Mouse (Mus musculus): ENCODE results near the gene Hps1. TPM values are rescaled to one million over a fixed set of nuclear protein-coding genes. Genes with fewer than 3 reads are reported as not detected.

Hps1 gene
- 16.2 and 17.2 TPM in 2 replicates for polyA plus RNA-seq (2016; fragmentation: Nextera tagmentation; extraction: Ambion mirVana)

GRCm38 (mm10) chr19:42779531-42780155 is at the start of gene Hps1:
Gene Hps1, minus strand, starts transcription at chr19:42779978.
- DNase-seq (ENCODE audit: low spot score): peak; percentile 89
- Histone ChIP-seq H3K36me3 (no peaks in the 10 kb centered on the region), H3K4me1 (peaks cover 19% of the 10 kb centered on the region), H3K9me3 (replicated peaks) (no peaks in the 10 kb centered on the region), H3K27me3 (ENCODE audit: low read depth, poor library complexity, severe bottlenecking) (no peaks in the 10 kb centered on the region), H3K4me3 (peak within 1 kb of the TSS; percentile 76), H3K27ac (peak within 1 kb of the TSS; percentile 90)
- under 1% methylated on average over 43 of the region's 43 CpGs for WGBS

- no peaks in the 10 kb centered on the region for H3K4me1 ChIP-seq
- H3K9me3 ChIP-seq (replicated peaks): no peaks in the 10 kb centered on the region
- no peaks in the 10 kb centered on the region for H3K27me3 ChIP-seq (ENCODE audit: low read depth, poor library complexity, severe bottlenecking)
- no peak overlapping the region for H3K4me3 ChIP-seq
- no peak overlapping the region for H3K27ac ChIP-seq
- 75% methylated on average over 4 of the region's 4 CpGs for WGBS
- DNase-seq (ENCODE audit: low spot score): no peak
- no peaks in the 10 kb centered on the region for H3K36me3 ChIP-seq
Observed at GRCm38 (mm10) chr19:42829196-42829595, 49.4 kb upstream of the Hps1 start.

- H3K4me3 ChIP-seq: no peak overlapping the region
- DNase-seq (ENCODE audit: low spot score): no peak
- no peaks in the 10 kb centered on the region for H3K9me3 ChIP-seq (replicated peaks)
- H3K27ac ChIP-seq: no peak overlapping the region
- 86% methylated on average over 3 of the region's 3 CpGs for WGBS
- no peaks in the 10 kb centered on the region for H3K4me1 ChIP-seq
- H3K36me3 ChIP-seq: no peaks in the 10 kb centered on the region
- H3K27me3 ChIP-seq (ENCODE audit: low read depth, poor library complexity, severe bottlenecking): no peaks in the 10 kb centered on the region
Observed at GRCm38 (mm10) chr19:42827843-42828242, 48.1 kb upstream of the Hps1 start.

GRCm38 (mm10) chr19:42820109-42820508 is 40.3 kb upstream of the Hps1 start:
- H3K27me3 ChIP-seq (ENCODE audit: low read depth, poor library complexity, severe bottlenecking): no peaks in the 10 kb centered on the region
- H3K36me3 ChIP-seq: no peaks in the 10 kb centered on the region
- H3K4me1 ChIP-seq: peaks cover 3% of the 10 kb centered on the region; the same call in 1 of the 2 replicates
- H3K9me3 ChIP-seq (replicated peaks): no peaks in the 10 kb centered on the region
- 94% methylated on average over 5 of the region's 5 CpGs for WGBS
- H3K4me3 ChIP-seq: no peak overlapping the region
- H3K27ac ChIP-seq: no peak overlapping the region
- no peak for DNase-seq (ENCODE audit: low spot score)

- Histone ChIP-seq H3K27me3 (ENCODE audit: low read depth, poor library complexity, severe bottlenecking) (no peaks in the 10 kb centered on the region), H3K27ac (no peak overlapping the region), H3K36me3 (no peaks in the 10 kb centered on the region), H3K4me3 (no peak overlapping the region), H3K4me1 (peaks cover 3% of the 10 kb centered on the region; the same call in 1 of the 2 replicates), H3K9me3 (replicated peaks) (no peaks in the 10 kb centered on the region)
- no peak for DNase-seq (ENCODE audit: low spot score)
- 88% methylated on average over 2 of the region's 2 CpGs for WGBS
Observed at GRCm38 (mm10) chr19:42817761-42818160, 38.0 kb upstream of the Hps1 start.

GRCm38 (mm10) chr19:42816261-42816660 is 36.5 kb upstream of the Hps1 start:
- WGBS: 94% methylated on average over 2 of the region's 2 CpGs
- Histone ChIP-seq H3K9me3 (replicated peaks) (no peaks in the 10 kb centered on the region), H3K4me1 (no peaks in the 10 kb centered on the region), H3K27me3 (ENCODE audit: low read depth, poor library complexity, severe bottlenecking) (no peaks in the 10 kb centered on the region), H3K27ac (no peak overlapping the region), H3K36me3 (no peaks in the 10 kb centered on the region), H3K4me3 (no peak overlapping the region)
- DNase-seq (ENCODE audit: low spot score): no peak

GRCm38 (mm10) chr19:42810140-42810539 is 30.4 kb upstream of the Hps1 start:
- DNase-seq (ENCODE audit: low spot score): no peak
- no peaks in the 10 kb centered on the region for H3K9me3 ChIP-seq (replicated peaks)
- H3K36me3 ChIP-seq: no peaks in the 10 kb centered on the region
- WGBS: 71% methylated on average over 5 of the region's 5 CpGs
- no peak overlapping the region for H3K27ac ChIP-seq
- H3K4me3 ChIP-seq: no peak overlapping the region
- H3K4me1 ChIP-seq: peaks cover 25% of the 10 kb centered on the region; the same call in 1 of the 2 replicates
- H3K27me3 ChIP-seq (ENCODE audit: low read depth, poor library complexity, severe bottlenecking): no peaks in the 10 kb centered on the region

GRCm38 (mm10) chr19:42809491-42809890 is 29.7 kb upstream of the Hps1 start:
- Histone ChIP-seq H3K4me3 (no peak overlapping the region), H3K9me3 (replicated peaks) (no peaks in the 10 kb centered on the region), H3K27me3 (ENCODE audit: low read depth, poor library complexity, severe bottlenecking) (no peaks in the 10 kb centered on the region), H3K4me1 (peaks cover 30% of the 10 kb centered on the region; the same call in 1 of the 2 replicates), H3K27ac (no peak overlapping the region), H3K36me3 (no peaks in the 10 kb centered on the region)
- 85% methylated on average over 10 of the region's 10 CpGs for WGBS
- no peak for DNase-seq (ENCODE audit: low spot score)

- 45% methylated on average over 2 of the region's 2 CpGs for WGBS
- no peaks in the 10 kb centered on the region for H3K9me3 ChIP-seq (replicated peaks)
- H3K4me3 ChIP-seq: no peak overlapping the region
- no peak for DNase-seq (ENCODE audit: low spot score)
- peaks cover 45% of the 10 kb centered on the region for H3K4me1 ChIP-seq
- peaks cover 8% of the 10 kb centered on the region for H3K27me3 ChIP-seq (ENCODE audit: low read depth, poor library complexity, severe bottlenecking)
- H3K36me3 ChIP-seq: no peaks in the 10 kb centered on the region
- H3K27ac ChIP-seq: no peak overlapping the region
Observed at GRCm38 (mm10) chr19:42797866-42798265, 18.1 kb upstream of the Hps1 start.

- Histone ChIP-seq H3K9me3 (replicated peaks) (no peaks in the 10 kb centered on the region), H3K27ac (peak overlapping the region; percentile 80), H3K4me3 (peak overlapping the region; percentile 52), H3K27me3 (ENCODE audit: low read depth, poor library complexity, severe bottlenecking) (peaks cover 8% of the 10 kb centered on the region), H3K36me3 (no peaks in the 10 kb centered on the region), H3K4me1 (peaks cover 40% of the 10 kb centered on the region)
- 32% methylated on average over 9 of the region's 9 CpGs for WGBS
- peak; percentile 33 for DNase-seq (ENCODE audit: low spot score)
Observed at GRCm38 (mm10) chr19:42795801-42796200, 16.0 kb upstream of the Hps1 start.

GRCm38 (mm10) chr19:42794914-42795613 is 15.3 kb upstream of the Hps1 start:
- Histone ChIP-seq H3K4me3 (peak overlapping the region; percentile 52), H3K27me3 (ENCODE audit: low read depth, poor library complexity, severe bottlenecking) (peaks cover 8% of the 10 kb centered on the region), H3K4me1 (peaks cover 40% of the 10 kb centered on the region), H3K27ac (peak overlapping the region; percentile 80), H3K9me3 (replicated peaks) (no peaks in the 10 kb centered on the region), H3K36me3 (no peaks in the 10 kb centered on the region)
- peak; percentile 97 for DNase-seq (ENCODE audit: low spot score)
- WGBS: 2% methylated on average over 31 of the region's 31 CpGs

- H3K27me3 ChIP-seq (ENCODE audit: low read depth, poor library complexity, severe bottlenecking): peaks cover 24% of the 10 kb centered on the region; the same call in 1 of the 2 replicates
- H3K4me3 ChIP-seq: no peak overlapping the region
- no peak for DNase-seq (ENCODE audit: low spot score)
- H3K36me3 ChIP-seq: no peaks in the 10 kb centered on the region
- WGBS: 55% methylated on average over 5 of the region's 5 CpGs
- H3K9me3 ChIP-seq (replicated peaks): no peaks in the 10 kb centered on the region
- H3K27ac ChIP-seq: no peak overlapping the region
- H3K4me1 ChIP-seq: peaks cover 11% of the 10 kb centered on the region
Observed at GRCm38 (mm10) chr19:42788311-42788710, 8.5 kb upstream of the Hps1 start.

GRCm38 (mm10) chr19:42785562-42786220 is 5.9 kb upstream of the Hps1 start:
- WGBS: 62% methylated on average over 8 of the region's 8 CpGs
- Histone ChIP-seq H3K27ac (no peak overlapping the region), H3K4me3 (no peak overlapping the region), H3K4me1 (peaks cover 6% of the 10 kb centered on the region), H3K36me3 (no peaks in the 10 kb centered on the region), H3K27me3 (ENCODE audit: low read depth, poor library complexity, severe bottlenecking) (peaks cover 24% of the 10 kb centered on the region; the same call in 1 of the 2 replicates), H3K9me3 (replicated peaks) (no peaks in the 10 kb centered on the region)
- DNase-seq (ENCODE audit: low spot score): no peak

All from limb, embryonic 10.5 days (tissue).